Mouse (Mus musculus): ENCODE data around the gene Camkk2. TPM values are rescaled to one million over a fixed set of nuclear protein-coding genes. Genes with fewer than 3 reads are reported as not detected.

Camkk2 gene
- 38.4 and 38.9 TPM in 2 replicates for polyA plus RNA-seq (2015; fragmentation: Nextera tagmentation; extraction: Ambion mirVana)

DNA sequence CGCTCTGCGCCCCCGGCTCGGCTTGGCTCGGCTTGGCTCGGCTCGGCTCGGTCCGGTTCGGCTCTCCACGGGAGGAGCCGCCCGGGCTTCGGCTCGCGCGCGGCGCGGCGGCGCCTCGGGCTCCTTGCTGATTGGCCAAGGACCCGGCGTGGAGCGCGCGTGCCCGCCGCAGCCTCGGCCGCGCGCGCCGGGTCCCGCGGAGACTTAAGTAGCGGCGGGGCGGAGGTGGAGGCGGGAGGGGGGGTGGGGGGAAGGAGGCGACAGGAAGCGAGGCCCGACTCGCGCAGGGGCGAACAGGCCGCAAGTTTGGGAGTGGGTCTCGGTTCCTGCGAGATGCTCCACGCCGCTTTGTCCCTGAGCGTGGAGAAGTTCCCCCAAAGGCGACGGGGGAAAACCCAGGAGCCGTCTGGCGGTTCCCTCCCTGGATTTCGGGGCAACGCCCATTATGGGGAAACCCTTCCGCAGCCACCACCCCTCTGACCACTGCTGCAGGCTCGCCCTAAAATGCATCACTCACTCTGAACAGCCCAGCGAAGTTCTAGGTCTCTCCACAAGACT lies at the start of gene Camkk2:
Gene Camkk2, minus strand, starts transcription at position 133 of the 558 bp plus-strand sequence.
- under 1% methylated on average over 56 of the region's 63 CpGs for WGBS

DNA sequence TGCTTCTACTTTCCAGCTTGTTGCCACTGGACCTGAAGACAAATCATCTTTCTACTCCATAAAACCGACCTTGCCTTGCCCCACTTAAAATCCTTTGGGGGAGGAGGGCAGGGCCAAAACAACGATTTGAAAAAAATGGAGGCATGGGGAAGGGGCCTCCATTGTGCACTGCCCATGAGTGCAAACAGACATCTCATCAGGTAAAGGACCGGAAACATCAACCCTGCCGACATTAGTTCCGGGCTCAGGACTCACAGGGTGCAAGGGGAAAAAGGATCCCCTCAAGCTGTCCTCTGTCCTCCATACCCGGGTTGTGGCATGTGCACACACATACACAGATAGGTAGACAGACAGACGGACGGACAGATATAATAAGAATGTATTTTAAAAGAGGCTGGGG lies 45.9 kb upstream of the Camkk2 start:
- Histone ChIP-seq H3K36me3 (no peaks in the 10 kb centered on the region), H3K4me3 (replicated peaks) (no peak overlapping the region), H3K27ac (replicated peaks) (no peak overlapping the region), H3K9me3 (replicated peaks) (no peaks in the 10 kb centered on the region), H3K4me2 (replicated peaks) (no peak overlapping the region), H3K27me3 (no peaks in the 10 kb centered on the region), H3K4me1 (peaks cover 3% of the 10 kb centered on the region), H3K9ac (no peak overlapping the region)
- no peak for ATAC-seq (ENCODE audit: insufficient number of reproducible peaks, low FRiP score, low TSS enrichment, low read depth)
- WGBS, result 83% methylated on average over 8 of the region's 8 CpGs

More for the DNA sequence above, at the start of gene Camkk2:
- 0 out of 2 replicates have a peak, but pooled peaks cover 3% of the 10 kb centered on the region for H3K36me3 ChIP-seq
- no peaks in the 10 kb centered on the region for H3K9me3 ChIP-seq (replicated peaks)
- peak within 1 kb of the TSS; percentile 86 for H3K27ac ChIP-seq (replicated peaks)
- H3K4me2 ChIP-seq (replicated peaks), result peak within 1 kb of the TSS; percentile 88
- peak within 1 kb of the TSS; percentile 63 for H3K9ac ChIP-seq
- H3K27me3 ChIP-seq, result no peaks in the 10 kb centered on the region
- peaks cover 28% of the 10 kb centered on the region for H3K4me1 ChIP-seq
- peak within 1 kb of the TSS; percentile 65 for H3K4me3 ChIP-seq (replicated peaks)
- peak; percentile 87 for ATAC-seq (ENCODE audit: insufficient number of reproducible peaks, low FRiP score, low TSS enrichment, low read depth)

DNA sequence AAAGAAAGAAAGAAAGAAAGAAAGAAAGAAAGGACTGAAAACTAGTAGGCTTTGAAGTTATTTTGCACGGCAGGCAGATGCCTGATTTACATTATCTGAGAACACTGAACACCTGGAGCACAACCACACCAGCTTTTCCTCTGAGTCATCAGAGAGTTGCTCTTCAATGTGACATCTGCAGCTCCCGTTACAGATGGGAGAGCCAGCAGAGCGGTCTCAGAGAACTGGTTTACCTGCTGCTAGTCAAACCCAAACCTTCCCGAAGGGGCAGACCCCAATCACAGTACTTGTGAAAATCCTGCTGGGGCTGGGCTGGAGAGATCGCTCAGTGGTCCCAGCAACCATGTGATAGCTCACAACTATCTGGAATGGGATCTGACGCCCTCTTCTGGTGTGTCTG lies 45.2 kb upstream of the Camkk2 start:
- Histone ChIP-seq H3K4me3 (replicated peaks) (no peak overlapping the region), H3K27ac (replicated peaks) (no peak overlapping the region), H3K9ac (no peak overlapping the region), H3K9me3 (replicated peaks) (no peaks in the 10 kb centered on the region), H3K27me3 (no peaks in the 10 kb centered on the region), H3K4me2 (replicated peaks) (no peak overlapping the region), H3K4me1 (peaks cover 9% of the 10 kb centered on the region), H3K36me3 (peaks cover 1% of the 10 kb centered on the region; the same call in 1 of the 2 replicates)
- 54% methylated on average over 6 of the region's 6 CpGs for WGBS
- ATAC-seq (ENCODE audit: insufficient number of reproducible peaks, low FRiP score, low TSS enrichment, low read depth), result no peak

DNA sequence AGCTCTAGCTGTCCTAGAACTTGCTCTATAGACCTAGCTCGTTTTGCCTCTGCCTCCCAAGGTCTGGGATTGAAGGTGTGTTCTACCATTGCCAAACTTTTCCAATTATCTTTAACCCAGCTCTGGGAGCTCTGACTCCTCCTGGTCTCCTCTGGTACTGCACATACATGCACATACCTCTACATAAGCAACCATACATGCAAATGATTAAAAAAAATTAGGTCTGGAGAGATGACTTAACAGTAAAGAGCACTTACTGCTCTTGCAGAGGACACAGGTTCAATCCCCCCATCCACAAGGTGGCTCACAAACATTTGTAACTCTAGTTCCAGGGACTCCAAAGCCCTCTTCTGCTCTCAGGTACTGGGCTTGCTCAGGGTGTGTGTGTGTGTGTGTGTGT lies 44.8 kb upstream of the Camkk2 start:
- no peak for ATAC-seq (ENCODE audit: insufficient number of reproducible peaks, low FRiP score, low TSS enrichment, low read depth)
- 59% methylated on average over 1 of the region's 1 CpGs for WGBS
- H3K27me3 ChIP-seq, result no peaks in the 10 kb centered on the region

DNA sequence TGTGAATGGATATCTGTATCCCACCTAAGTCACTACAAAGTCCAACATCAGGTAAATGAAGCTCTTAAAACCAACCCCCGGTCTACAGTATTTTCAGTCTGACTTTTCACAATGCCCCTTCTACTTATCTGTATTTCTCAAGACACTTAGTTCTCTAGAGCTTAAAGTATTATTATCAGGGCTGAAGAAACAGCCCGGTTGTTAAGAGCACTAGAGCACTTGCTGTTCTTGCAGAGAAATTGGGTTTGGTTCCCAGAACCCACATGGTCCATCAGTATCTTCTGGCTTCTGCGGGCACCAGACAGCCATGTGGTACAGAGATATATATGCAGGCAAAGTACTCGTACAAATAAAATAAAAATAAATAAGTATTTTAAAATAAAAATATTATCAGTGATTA lies 43.2 kb upstream of the Camkk2 start:
- Histone ChIP-seq H3K4me1 (peaks cover 12% of the 10 kb centered on the region), H3K9ac (no peak overlapping the region), H3K4me2 (replicated peaks) (no peak overlapping the region), H3K36me3 (peaks cover 20% of the 10 kb centered on the region), H3K4me3 (replicated peaks) (no peak overlapping the region), H3K27ac (replicated peaks) (no peak overlapping the region), H3K9me3 (replicated peaks) (no peaks in the 10 kb centered on the region), H3K27me3 (no peaks in the 10 kb centered on the region)
- 96% methylated on average over 4 of the region's 4 CpGs for WGBS
- no peak for ATAC-seq (ENCODE audit: insufficient number of reproducible peaks, low FRiP score, low TSS enrichment, low read depth)

More for the DNA sequence above, 44.8 kb upstream of the Camkk2 start:
- H3K9me3 ChIP-seq (replicated peaks), result no peaks in the 10 kb centered on the region
- no peak overlapping the region for H3K4me3 ChIP-seq (replicated peaks)
- peaks cover 5% of the 10 kb centered on the region; the same call in 1 of the 2 replicates for H3K36me3 ChIP-seq
- no peak overlapping the region for H3K4me2 ChIP-seq (replicated peaks)
- H3K27ac ChIP-seq (replicated peaks), result no peak overlapping the region
- H3K4me1 ChIP-seq, result peaks cover 12% of the 10 kb centered on the region
- H3K9ac ChIP-seq, result no peak overlapping the region

DNA sequence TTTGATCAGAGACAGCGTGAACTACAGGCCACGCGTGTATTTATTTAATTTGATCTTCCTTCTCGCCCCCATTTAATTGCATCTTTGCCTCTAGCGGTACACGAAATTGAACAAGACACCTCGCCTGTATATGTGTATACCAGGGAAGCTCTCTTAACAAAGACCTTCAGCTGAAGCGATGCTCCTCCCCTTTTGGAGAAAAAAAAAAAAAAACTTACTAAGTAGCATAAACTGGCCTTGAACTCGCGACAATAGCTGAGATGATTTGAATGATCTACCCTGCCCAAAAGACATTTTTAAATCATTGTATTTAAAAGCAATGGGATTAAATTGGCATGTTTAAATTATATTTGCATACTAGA lies 42.3 kb upstream of the Camkk2 start:
- ATAC-seq (ENCODE audit: insufficient number of reproducible peaks, low FRiP score, low TSS enrichment, low read depth), result peak; percentile 31; the same call in 1 of the 2 replicates
- WGBS, result under 1% methylated on average over 10 of the region's 10 CpGs
- H3K36me3 ChIP-seq, result peaks cover 28% of the 10 kb centered on the region

DNA sequence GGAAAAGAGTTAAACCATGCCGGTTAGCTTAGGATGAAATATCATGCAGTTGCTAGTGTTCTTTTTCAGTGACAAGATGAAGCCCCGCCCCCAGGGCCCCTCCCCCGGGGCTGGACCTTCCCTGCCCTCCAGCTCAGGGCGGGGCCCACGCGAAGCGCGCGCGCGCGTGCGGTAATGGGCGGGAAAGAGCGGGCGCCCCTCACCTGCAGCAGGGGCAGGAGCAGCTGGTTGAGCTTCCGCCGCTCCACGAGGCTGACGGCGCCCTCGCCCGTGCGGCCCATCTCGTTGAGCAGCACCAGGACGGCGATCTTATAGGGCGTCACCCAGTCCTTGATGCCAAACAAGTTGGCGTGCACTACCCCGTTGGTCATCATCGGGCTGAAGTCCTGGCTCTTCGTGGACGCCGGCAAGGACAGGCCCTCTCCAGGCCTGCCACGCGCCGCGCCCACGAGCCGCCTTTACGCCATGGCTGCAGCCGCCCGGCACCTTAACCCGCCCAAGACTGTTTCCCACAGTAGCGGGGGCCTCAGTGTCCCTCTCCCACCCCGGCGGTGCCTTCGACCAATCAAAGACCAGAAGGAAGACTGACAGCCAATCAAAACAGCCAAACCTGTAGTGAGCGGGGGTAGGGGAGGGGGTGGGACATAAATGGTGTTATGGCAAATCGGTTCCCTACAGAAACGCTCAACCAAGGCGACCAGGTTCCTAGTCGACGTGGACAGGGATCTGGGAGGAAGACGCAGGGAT lies 41.7 kb upstream of the Camkk2 start, which contains the start of gene Anapc5:
Gene Anapc5, minus strand, starts transcription at position 563 of the 747 bp plus-strand sequence.
- peak within 1 kb of the TSS; percentile 68 for H3K4me3 ChIP-seq (replicated peaks)
- peak within 1 kb of the TSS; percentile 60 for H3K4me2 ChIP-seq (replicated peaks)
- WGBS, result under 1% methylated on average over 55 of the region's 55 CpGs
- no peaks in the 10 kb centered on the region for H3K27me3 ChIP-seq
- peak; percentile 100 for ATAC-seq (ENCODE audit: insufficient number of reproducible peaks, low FRiP score, low TSS enrichment, low read depth)
- peak within 1 kb of the TSS; percentile 80 for H3K9ac ChIP-seq
- H3K27ac ChIP-seq (replicated peaks), result peak within 1 kb of the TSS; percentile 97
- H3K4me1 ChIP-seq, result peaks cover 12% of the 10 kb centered on the region
- H3K36me3 ChIP-seq, result peaks cover 33% of the 10 kb centered on the region
- H3K9me3 ChIP-seq (replicated peaks), result no peaks in the 10 kb centered on the region

More for the DNA sequence above, 42.3 kb upstream of the Camkk2 start:
- H3K4me3 ChIP-seq (replicated peaks), result peak overlapping the region; percentile 68
- H3K27ac ChIP-seq (replicated peaks), result peak overlapping the region; percentile 97
- H3K9me3 ChIP-seq (replicated peaks), result no peaks in the 10 kb centered on the region
- peak overlapping the region; percentile 39; the same call in 1 of the 2 replicates for H3K9ac ChIP-seq
- H3K4me2 ChIP-seq (replicated peaks), result peak overlapping the region; percentile 60
- peaks cover 12% of the 10 kb centered on the region for H3K4me1 ChIP-seq
- H3K27me3 ChIP-seq, result no peaks in the 10 kb centered on the region

DNA sequence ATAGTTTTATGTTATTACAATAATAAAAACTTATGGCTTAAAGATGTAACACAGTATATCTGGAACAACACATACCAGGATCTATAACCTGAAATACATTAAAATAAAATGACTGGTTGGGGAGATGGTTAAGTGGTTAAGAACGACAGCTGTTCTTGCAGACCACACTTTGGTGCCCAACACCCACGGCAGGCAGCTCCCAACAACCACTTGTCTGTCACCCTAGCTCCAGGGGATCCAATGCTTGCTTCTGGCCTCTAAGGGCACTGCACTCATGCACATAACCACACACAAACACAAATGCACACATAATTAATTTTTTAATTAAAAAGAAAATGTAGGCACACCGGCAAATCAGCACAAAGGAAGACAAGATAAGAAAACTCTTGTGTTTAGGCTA lies 33.5 kb upstream of the Camkk2 start:
- Histone ChIP-seq H3K27ac (replicated peaks) (no peak overlapping the region), H3K4me2 (replicated peaks) (no peak overlapping the region), H3K9ac (no peak overlapping the region), H3K27me3 (no peaks in the 10 kb centered on the region), H3K9me3 (replicated peaks) (no peaks in the 10 kb centered on the region), H3K4me3 (replicated peaks) (no peak overlapping the region), H3K4me1 (no peaks in the 10 kb centered on the region), H3K36me3 (peaks cover 84% of the 10 kb centered on the region)
- ATAC-seq (ENCODE audit: insufficient number of reproducible peaks, low FRiP score, low TSS enrichment, low read depth), result no peak
- WGBS, result 78% methylated on average over 3 of the region's 3 CpGs

DNA sequence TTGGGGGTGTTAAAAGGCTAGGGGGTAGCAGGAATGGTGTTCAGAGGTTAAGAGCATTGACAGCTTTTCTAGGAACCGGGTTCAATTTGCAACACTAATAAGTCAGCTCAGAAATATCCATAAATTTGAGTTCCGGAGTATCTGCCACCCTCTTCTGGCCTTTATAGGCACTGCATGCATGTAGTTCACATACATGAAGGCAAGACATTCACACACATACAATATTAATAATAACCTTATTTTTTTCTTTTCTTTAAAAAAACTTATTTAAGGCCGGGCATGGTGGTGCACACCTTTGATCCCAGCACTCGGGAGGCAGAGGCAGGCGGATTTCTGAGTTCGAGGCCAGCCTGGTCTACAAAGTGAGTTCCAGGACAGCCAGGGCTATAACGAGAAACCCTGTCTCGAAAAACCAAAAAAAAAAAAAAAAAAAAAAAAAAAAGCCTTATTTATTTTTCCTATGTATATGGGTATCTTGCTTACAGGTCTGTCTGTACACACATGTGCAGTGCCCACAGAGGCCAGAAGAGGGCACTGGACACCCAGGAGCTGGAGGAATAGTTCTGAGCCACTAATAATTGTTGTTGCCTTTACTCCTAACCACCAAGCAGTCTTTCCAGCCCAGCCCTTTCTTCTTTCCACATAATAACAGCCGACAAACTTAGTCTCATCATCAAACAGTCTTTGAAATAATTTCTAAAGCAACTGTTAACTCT lies 32.3 kb upstream of the Camkk2 start:
- 82% methylated on average over 9 of the region's 9 CpGs for WGBS
- Histone ChIP-seq H3K4me1 (no peaks in the 10 kb centered on the region), H3K36me3 (peaks cover 85% of the 10 kb centered on the region), H3K9ac (no peak overlapping the region), H3K4me2 (replicated peaks) (no peak overlapping the region), H3K27me3 (no peaks in the 10 kb centered on the region), H3K4me3 (replicated peaks) (no peak overlapping the region), H3K9me3 (replicated peaks) (no peaks in the 10 kb centered on the region), H3K27ac (replicated peaks) (no peak overlapping the region)
- ATAC-seq (ENCODE audit: insufficient number of reproducible peaks, low FRiP score, low TSS enrichment, low read depth), result no peak

DNA sequence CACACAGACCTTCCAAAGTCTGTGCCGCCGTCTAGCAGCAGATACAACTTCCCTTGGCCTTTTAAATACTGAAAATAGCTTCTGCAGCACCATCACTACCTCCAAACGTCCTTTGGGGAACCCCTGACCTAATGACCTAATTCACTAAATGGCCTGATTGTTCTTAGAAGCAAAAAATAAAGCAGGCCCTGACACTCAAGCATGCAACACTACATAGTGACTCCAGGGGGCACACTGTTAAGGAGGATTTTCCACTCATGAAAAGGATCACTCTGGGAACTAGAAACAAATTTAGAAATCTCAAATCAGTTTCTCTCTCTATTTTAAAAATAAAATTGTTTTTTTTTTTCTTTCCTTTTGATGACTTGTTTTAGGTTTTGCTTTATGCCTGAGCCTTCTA lies 26.3 kb upstream of the Camkk2 start:
- no peak for ATAC-seq (ENCODE audit: insufficient number of reproducible peaks, low FRiP score, low TSS enrichment, low read depth)
- Histone ChIP-seq H3K9ac (no peak overlapping the region), H3K27me3 (no peaks in the 10 kb centered on the region), H3K4me2 (replicated peaks) (no peak overlapping the region), H3K4me3 (replicated peaks) (no peak overlapping the region), H3K27ac (replicated peaks) (no peak overlapping the region), H3K4me1 (peaks cover 24% of the 10 kb centered on the region), H3K9me3 (replicated peaks) (no peaks in the 10 kb centered on the region), H3K36me3 (peaks cover 86% of the 10 kb centered on the region)
- WGBS, result 55% methylated on average over 3 of the region's 3 CpGs

DNA sequence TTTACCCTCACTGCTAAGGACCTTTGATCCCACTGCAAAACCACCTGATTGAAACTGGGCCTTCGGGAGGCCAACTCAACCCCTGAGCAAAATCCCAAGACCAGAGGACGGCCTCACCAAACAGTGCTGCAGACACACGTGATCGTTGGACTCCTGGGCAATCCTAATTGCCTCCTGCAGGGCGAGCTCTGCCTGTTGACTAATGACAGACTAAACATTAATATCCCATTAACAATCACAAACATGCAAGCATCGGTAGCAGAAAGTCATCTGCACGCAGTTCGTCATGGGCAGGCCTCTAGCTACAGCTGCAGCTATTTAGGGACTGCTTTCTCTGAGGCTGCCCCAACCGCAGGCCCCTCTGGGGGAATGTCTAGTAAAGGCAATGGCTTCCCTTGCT lies 23.5 kb upstream of the Camkk2 start:
- H3K4me2 ChIP-seq (replicated peaks), result no peak overlapping the region
- peak; percentile 48; the same call in 1 of the 2 replicates for ATAC-seq (ENCODE audit: insufficient number of reproducible peaks, low FRiP score, low TSS enrichment, low read depth)
- 38% methylated on average over 9 of the region's 9 CpGs for WGBS
- H3K4me3 ChIP-seq (replicated peaks), result no peak overlapping the region
- no peaks in the 10 kb centered on the region for H3K9me3 ChIP-seq (replicated peaks)
- H3K4me1 ChIP-seq, result peaks cover 44% of the 10 kb centered on the region
- H3K9ac ChIP-seq, result no peak overlapping the region
- H3K27ac ChIP-seq (replicated peaks), result peak overlapping the region; percentile 8; the same call in 1 of the 2 replicates
- peaks cover 95% of the 10 kb centered on the region for H3K36me3 ChIP-seq
- H3K27me3 ChIP-seq, result no peaks in the 10 kb centered on the region

All from embryonic facial prominence, embryonic 15.5 days (tissue).